In genomic region chr1:171355812-171356340, GRCm38 (mm10) we compare ENCODE assay signal across 10 mouse cellular contexts. TPM values are rescaled to one million over a fixed set of nuclear protein-coding genes. Genes with fewer than 3 reads are reported as not detected.
DNase-seq lines count a peak whose midpoint lies in the region; ATAC-seq and TF ChIP-seq lines count a peak whose summit lies in the region.
"Had no signal": no experiment of that assay in that cellular context is flagged by ENCODE, and none has a peak within 500 bp of the region (broad histone marks: within the 10 kb centered on the region; RNA-seq: fewer than 3 reads in every experiment).

No protein-coding gene starts in this region.

- H3K4me2 ChIP-seq in forebrain, postnatal 0 days (ENCODE audit: low read depth), result no peak overlapping the region
- no peak overlapping the region for H3K4me2 ChIP-seq in forebrain, embryonic 13.5 days
- H3K4me2 ChIP-seq in midbrain, embryonic 14.5 days (ENCODE audit: low read length), result no peak overlapping the region
- no peak overlapping the region for H3K4me2 ChIP-seq in midbrain, embryonic 16.5 days (ENCODE audit: low read length)
- H3K4me2 ChIP-seq: embryonic facial prominence, embryonic 13.5 days had no signal

- peaks cover 20% of the 10 kb centered on the region for H3K36me3 ChIP-seq in forebrain, postnatal 0 days (ENCODE audit: insufficient read depth)
- H3K36me3 ChIP-seq in forebrain, embryonic 13.5 days (ENCODE audit: poor library complexity, severe bottlenecking), result peaks cover 28% of the 10 kb centered on the region
- H3K36me3 ChIP-seq in midbrain, embryonic 14.5 days (ENCODE audit: control insufficient read depth, insufficient read depth, low read length), result peaks cover 19% of the 10 kb centered on the region
- peaks cover 7% of the 10 kb centered on the region for H3K36me3 ChIP-seq in midbrain, embryonic 16.5 days (ENCODE audit: control insufficient read depth, insufficient read depth, low read length)
- H3K36me3 ChIP-seq in embryonic facial prominence, embryonic 10.5 days (replicated peaks), result peaks cover 37% of the 10 kb centered on the region

- H3K4me1 ChIP-seq in forebrain, postnatal 0 days (ENCODE audit: insufficient read depth), result no peaks in the 10 kb centered on the region
- peaks cover 12% of the 10 kb centered on the region for H3K4me1 ChIP-seq in forebrain, embryonic 13.5 days
- 0 out of 2 replicates have a peak, but pooled peaks cover 6% of the 10 kb centered on the region for H3K4me1 ChIP-seq in midbrain, embryonic 14.5 days (ENCODE audit: control insufficient read depth, insufficient read depth, low read length)
- H3K4me1 ChIP-seq in midbrain, embryonic 16.5 days (ENCODE audit: control insufficient read depth, insufficient read depth, low read length), result peaks cover 8% of the 10 kb centered on the region
- H3K4me1 ChIP-seq in embryonic facial prominence, embryonic 10.5 days, result peaks cover 11% of the 10 kb centered on the region

- H3K9ac ChIP-seq in forebrain, postnatal 0 days, result no peak overlapping the region
- no peak overlapping the region for H3K9ac ChIP-seq in forebrain, embryonic 13.5 days
- no peak overlapping the region for H3K9ac ChIP-seq in midbrain, embryonic 14.5 days (replicated peaks; ENCODE audit: low read length)
- H3K9ac ChIP-seq in midbrain, embryonic 16.5 days (ENCODE audit: low read depth, low read length), result no peak overlapping the region
- H3K9ac ChIP-seq: embryonic facial prominence, embryonic 13.5 days had no signal

- whole genome bisulfite sequencing in forebrain, postnatal 0 days, result 81% methylated on average over 5 of the region's 5 CpGs
- WGBS in forebrain, embryonic 13.5 days, result 76% methylated on average over 5 of the region's 5 CpGs
- WGBS in midbrain, embryonic 14.5 days, result 78% methylated on average over 5 of the region's 5 CpGs
- WGBS in midbrain, embryonic 16.5 days, result 85% methylated on average over 5 of the region's 5 CpGs
- 78% methylated on average over 5 of the region's 5 CpGs for WGBS in embryonic facial prominence, embryonic 10.5 days

- H3K9me3 ChIP-seq in forebrain, postnatal 0 days (ENCODE audit: low read length), result no peaks in the 10 kb centered on the region
- peaks cover 3% of the 10 kb centered on the region; the same call in 1 of the 2 replicates for H3K9me3 ChIP-seq in forebrain, embryonic 13.5 days (replicated peaks)
- H3K9me3 ChIP-seq in midbrain, embryonic 14.5 days (ENCODE audit: control insufficient read depth, low read length), result peaks cover 3% of the 10 kb centered on the region
- peaks cover 4% of the 10 kb centered on the region; the same call in 1 of the 2 replicates for H3K9me3 ChIP-seq in midbrain, embryonic 16.5 days (replicated peaks; ENCODE audit: control insufficient read depth, low read length, poor library complexity, severe bottlenecking)
- H3K9me3 ChIP-seq in embryonic facial prominence, embryonic 10.5 days, result peaks cover 7% of the 10 kb centered on the region; the same call in 1 of the 2 replicates
- H3K9me3 ChIP-seq: embryonic facial prominence, embryonic 13.5 days had no signal

- H3K4me3 ChIP-seq in forebrain, postnatal 0 days (ENCODE audit: low read depth, low read length), result no peak overlapping the region
- no peak overlapping the region for H3K4me3 ChIP-seq in forebrain, embryonic 13.5 days
- H3K4me3 ChIP-seq in midbrain, embryonic 14.5 days (replicated peaks; ENCODE audit: low read depth, low read length), result no peak overlapping the region
- no peak overlapping the region for H3K4me3 ChIP-seq in midbrain, embryonic 16.5 days (ENCODE audit: low read depth, low read length)
- no peak overlapping the region for H3K4me3 ChIP-seq in embryonic facial prominence, embryonic 10.5 days
- H3K4me3 ChIP-seq: embryonic facial prominence, embryonic 13.5 days had no signal

- peak; percentile 57 for TF ChIP-seq CTCF in forebrain, postnatal 0 days (IDR thresholded peaks at IDR 0.05; ENCODE audit: low read depth)

- no peak overlapping the region for H3K27ac ChIP-seq in forebrain, postnatal 0 days (ENCODE audit: low read depth, low read length)
- no peak overlapping the region for H3K27ac ChIP-seq in forebrain, embryonic 13.5 days
- no peak overlapping the region for H3K27ac ChIP-seq in midbrain, embryonic 14.5 days (replicated peaks; ENCODE audit: low read depth, low read length)
- no peak overlapping the region for H3K27ac ChIP-seq in midbrain, embryonic 16.5 days (ENCODE audit: low read length)
- H3K27ac ChIP-seq in embryonic facial prominence, embryonic 10.5 days (replicated peaks), result no peak overlapping the region
- H3K27ac ChIP-seq: embryonic facial prominence, embryonic 13.5 days had no signal

- no peak for ATAC-seq in forebrain, postnatal 0 days
- ATAC-seq in forebrain, embryonic 13.5 days, result no peak
- no peak for ATAC-seq in midbrain, embryonic 14.5 days (ENCODE audit: low FRiP score, low TSS enrichment)
- ATAC-seq in midbrain, embryonic 16.5 days, result no peak

- no peak for DNase-seq in forebrain, postnatal 0 days
- peak; percentile 39 for DNase-seq in midbrain, embryonic 14.5 days
- DNase-seq in embryonic facial prominence, embryonic 10.5 days (ENCODE audit: low spot score), result peak; percentile 34
- DNase-seq in testis, postnatal 10 days (ENCODE audit: low spot score), result peak; percentile 55
- no peak for DNase-seq in right cerebral cortex, postnatal 25 days
- no peak for DNase-seq in layer of hippocampus, postnatal 10 days (ENCODE audit: low spot score in 2 of 2)
- DNase-seq: right cerebral cortex, adult 18-20 months had no signal

- H3K27me3 ChIP-seq in forebrain, postnatal 0 days (ENCODE audit: insufficient read depth, low read length), result no peaks in the 10 kb centered on the region
- H3K27me3 ChIP-seq in forebrain, embryonic 13.5 days, result no peaks in the 10 kb centered on the region
- H3K27me3 ChIP-seq in midbrain, embryonic 14.5 days (ENCODE audit: control insufficient read depth, insufficient read depth, low read length), result no peaks in the 10 kb centered on the region
- H3K27me3 ChIP-seq in midbrain, embryonic 16.5 days (ENCODE audit: control insufficient read depth, insufficient read depth, low read depth, low read length), result no peaks in the 10 kb centered on the region
- H3K27me3 ChIP-seq in embryonic facial prominence, embryonic 10.5 days (replicated peaks; ENCODE audit: low read depth, poor library complexity, severe bottlenecking), result no peaks in the 10 kb centered on the region
- H3K27me3 ChIP-seq: embryonic facial prominence, embryonic 13.5 days had no signal

RNA-seq across cellular contexts. Expression of gene Klhdc9, which starts 4.7 kb away (rescaled TPM):
- 4.3 and 5.0 TPM in 2 replicates for total RNA-seq in forebrain, postnatal 0 days (2014; rRNA removed)
- polyA plus RNA-seq in forebrain, postnatal 0 days (2015; fragmentation: Nextera tagmentation; extraction: Ambion mirVana), result 5.1 and 6.9 TPM in 2 replicates
- 3.3 and 3.8 TPM in 2 replicates for polyA plus RNA-seq in forebrain, embryonic 13.5 days (2015; fragmentation: Nextera tagmentation; extraction: Ambion mirVana)
- 3.6 and 3.7 TPM in 2 replicates for polyA plus RNA-seq in midbrain, embryonic 14.5 days (2014; fragmentation: Nextera tagmentation; extraction: Ambion mirVana)
- 4.3 and 4.6 TPM in 2 replicates for polyA plus RNA-seq in midbrain, embryonic 16.5 days (2015; fragmentation: Nextera tagmentation; extraction: Ambion mirVana)
- polyA plus RNA-seq in embryonic facial prominence, embryonic 10.5 days (2016; fragmentation: Nextera tagmentation; extraction: Ambion mirVana), result 1.2 and 1.6 TPM in 2 replicates
- total RNA-seq in layer of hippocampus, postnatal 10 days (2021), result 1 to 10 TPM; 6.3 to 8.6 TPM

RNA-seq across cellular contexts. Expression of gene Pfdn2, which starts 10.4 kb away (rescaled TPM):
- total RNA-seq in forebrain, postnatal 0 days (2014; rRNA removed), result 18.2 and 27.0 TPM in 2 replicates
- polyA plus RNA-seq in forebrain, postnatal 0 days (2015; fragmentation: Nextera tagmentation; extraction: Ambion mirVana), result 143 and 146 TPM in 2 replicates
- polyA plus RNA-seq in forebrain, embryonic 13.5 days (2015; fragmentation: Nextera tagmentation; extraction: Ambion mirVana), result 160 and 180 TPM in 2 replicates
- polyA plus RNA-seq in midbrain, embryonic 14.5 days (2014; fragmentation: Nextera tagmentation; extraction: Ambion mirVana), result 63.0 and 94.0 TPM in 2 replicates
- polyA plus RNA-seq in midbrain, embryonic 16.5 days (2015; fragmentation: Nextera tagmentation; extraction: Ambion mirVana), result 146 and 166 TPM in 2 replicates
- 156 TPM in 2 replicates for polyA plus RNA-seq in embryonic facial prominence, embryonic 10.5 days (2016; fragmentation: Nextera tagmentation; extraction: Ambion mirVana)
- 100 to 1,000 TPM; 135 to 165 TPM for total RNA-seq in layer of hippocampus, postnatal 10 days (2021)

RNA-seq across cellular contexts. Expression of gene Nit1, which starts 10.4 kb away (rescaled TPM):
- total RNA-seq in forebrain, postnatal 0 days (2014; rRNA removed), result 44.9 and 47.6 TPM in 2 replicates
- polyA plus RNA-seq in forebrain, postnatal 0 days (2015; fragmentation: Nextera tagmentation; extraction: Ambion mirVana), result 42.1 and 48.1 TPM in 2 replicates
- 52.9 and 56.9 TPM in 2 replicates for polyA plus RNA-seq in forebrain, embryonic 13.5 days (2015; fragmentation: Nextera tagmentation; extraction: Ambion mirVana)
- polyA plus RNA-seq in midbrain, embryonic 14.5 days (2014; fragmentation: Nextera tagmentation; extraction: Ambion mirVana), result 39.1 and 45.0 TPM in 2 replicates
- polyA plus RNA-seq in midbrain, embryonic 16.5 days (2015; fragmentation: Nextera tagmentation; extraction: Ambion mirVana), result 53.8 and 56.9 TPM in 2 replicates
- 33.6 and 36.8 TPM in 2 replicates for polyA plus RNA-seq in embryonic facial prominence, embryonic 10.5 days (2016; fragmentation: Nextera tagmentation; extraction: Ambion mirVana)
- 10 to 100 TPM; 37.7 to 42.8 TPM for total RNA-seq in layer of hippocampus, postnatal 10 days (2021)

RNA-seq across cellular contexts. Expression of gene Nectin4, which starts 14.0 kb away (rescaled TPM):
- 1.0 and 2.0 TPM in 2 replicates for total RNA-seq in forebrain, postnatal 0 days (2014; rRNA removed)
- 1.3 and 1.8 TPM in 2 replicates for polyA plus RNA-seq in forebrain, postnatal 0 days (2015; fragmentation: Nextera tagmentation; extraction: Ambion mirVana)
- polyA plus RNA-seq in forebrain, embryonic 13.5 days (2015; fragmentation: Nextera tagmentation; extraction: Ambion mirVana), result 0.31 and 0.32 TPM in 2 replicates
- 1.4 and 1.6 TPM in 2 replicates for polyA plus RNA-seq in midbrain, embryonic 14.5 days (2014; fragmentation: Nextera tagmentation; extraction: Ambion mirVana)
- polyA plus RNA-seq in midbrain, embryonic 16.5 days (2015; fragmentation: Nextera tagmentation; extraction: Ambion mirVana), result 3.6 and 3.9 TPM in 2 replicates
- polyA plus RNA-seq in embryonic facial prominence, embryonic 10.5 days (2016; fragmentation: Nextera tagmentation; extraction: Ambion mirVana), result 2.6 and 4.6 TPM in 2 replicates
- 1 to 10 TPM; 1.8 to 1.9 TPM for total RNA-seq in layer of hippocampus, postnatal 10 days (2021)

RNA-seq across cellular contexts. Expression of gene Dedd, which starts 26.9 kb away (rescaled TPM):
- total RNA-seq in forebrain, postnatal 0 days (2014; rRNA removed), result 22.5 and 31.1 TPM in 2 replicates
- polyA plus RNA-seq in forebrain, postnatal 0 days (2015; fragmentation: Nextera tagmentation; extraction: Ambion mirVana), result 42.2 and 44.6 TPM in 2 replicates
- polyA plus RNA-seq in forebrain, embryonic 13.5 days (2015; fragmentation: Nextera tagmentation; extraction: Ambion mirVana), result 50.9 and 54.0 TPM in 2 replicates
- 49.0 and 61.5 TPM in 2 replicates for polyA plus RNA-seq in midbrain, embryonic 14.5 days (2014; fragmentation: Nextera tagmentation; extraction: Ambion mirVana)
- polyA plus RNA-seq in midbrain, embryonic 16.5 days (2015; fragmentation: Nextera tagmentation; extraction: Ambion mirVana), result 53.6 and 55.2 TPM in 2 replicates
- polyA plus RNA-seq in embryonic facial prominence, embryonic 10.5 days (2016; fragmentation: Nextera tagmentation; extraction: Ambion mirVana), result 50.3 and 50.4 TPM in 2 replicates
- 10 to 100 TPM; 30.9 to 33.7 TPM for total RNA-seq in layer of hippocampus, postnatal 10 days (2021)

Comparison
In these comparisons a context has a peak if more than half of its experiments do, and no peak if none do; other contexts are left out.
1. DNase-seq: peak in midbrain, embryonic 14.5 days (single experiment), embryonic facial prominence, embryonic 10.5 days (single experiment) and testis, postnatal 10 days (single experiment); none in forebrain, postnatal 0 days (single experiment), right cerebral cortex, postnatal 25 days (single experiment) and layer of hippocampus, postnatal 10 days (0 of 2).